Mouse (Mus musculus) myocyte (in vitro differentiated cells): Measurements from ENCODE around the gene Slc18a2.

Experiments
- CEBPB ChIP-seq: IDR thresholded peaks from 2 replicates; pipeline ENCODE4 v1.6.1; 2011; ENCODE audit warnings: mild to moderate bottlenecking, moderate library complexity; ENCODE audit not compliant: poor library complexity, insufficient read depth, severe bottlenecking
- E2F4 ChIP-seq: IDR thresholded peaks from one replicate; pipeline ENCODE4 v1.6.1; 2011; ENCODE audit warnings: mild to moderate bottlenecking, control low read depth, moderate library complexity; ENCODE audit not compliant: insufficient read depth
- MAX ChIP-seq: IDR thresholded peaks from one replicate; pipeline ENCODE4 v1.6.1; 2011; ENCODE audit warnings: low read depth, mild to moderate bottlenecking, control low read depth
- MYOD1 ChIP-seq, 3 experiments: IDR thresholded peaks; one replicate each; pipeline ENCODE4 v1.6.1; 2011; ENCODE audit warnings: control low read depth in 2 of 3, low read depth in 2 of 3, mild to moderate bottlenecking in 2 of 3, moderate library complexity in 1 of 3; ENCODE audit not compliant: insufficient read length in 2 of 3, control insufficient read depth in 1 of 3
- MYOG ChIP-seq, 3 experiments: IDR thresholded peaks; one replicate each; pipeline ENCODE4 v1.6.1; 2011; ENCODE audit warnings: control low read depth in 2 of 3, low read depth in 2 of 3, mild to moderate bottlenecking in 2 of 3; ENCODE audit not compliant: insufficient read length in 2 of 3, control insufficient read depth in 1 of 3, insufficient read depth in 1 of 3
- POLR2A ChIP-seq: IDR thresholded peaks from one replicate; pipeline ENCODE4 v1.6.1; 2011; ENCODE audit warnings: low read depth, mild to moderate bottlenecking, control low read depth, moderate library complexity; ENCODE audit not compliant: insufficient read length
- POLR2AphosphoS2 ChIP-seq: IDR thresholded peaks from one replicate; pipeline ENCODE4 v1.6.1; 2011; ENCODE audit warnings: low read depth, control low read depth; ENCODE audit not compliant: insufficient read length
- REST ChIP-seq: IDR thresholded peaks from one replicate; pipeline ENCODE4 v1.6.1; 2011; ENCODE audit warnings: mild to moderate bottlenecking, control low read depth, moderate library complexity; ENCODE audit not compliant: insufficient read depth, insufficient read length
- SRF ChIP-seq: IDR thresholded peaks from one replicate; pipeline ENCODE4 v1.6.1; 2011; ENCODE audit warnings: low read depth; ENCODE audit not compliant: control insufficient read depth, insufficient read length
- TCF12 ChIP-seq: IDR thresholded peaks from one replicate; pipeline ENCODE4 v1.6.1; 2011; ENCODE audit warnings: mild to moderate bottlenecking, control low read depth; ENCODE audit not compliant: poor library complexity, insufficient read depth, severe bottlenecking
- USF1 ChIP-seq: IDR thresholded peaks from one replicate; pipeline ENCODE4 v1.6.1; 2011; ENCODE audit warnings: low read depth, mild to moderate bottlenecking, control low read depth, moderate library complexity

DNA sequence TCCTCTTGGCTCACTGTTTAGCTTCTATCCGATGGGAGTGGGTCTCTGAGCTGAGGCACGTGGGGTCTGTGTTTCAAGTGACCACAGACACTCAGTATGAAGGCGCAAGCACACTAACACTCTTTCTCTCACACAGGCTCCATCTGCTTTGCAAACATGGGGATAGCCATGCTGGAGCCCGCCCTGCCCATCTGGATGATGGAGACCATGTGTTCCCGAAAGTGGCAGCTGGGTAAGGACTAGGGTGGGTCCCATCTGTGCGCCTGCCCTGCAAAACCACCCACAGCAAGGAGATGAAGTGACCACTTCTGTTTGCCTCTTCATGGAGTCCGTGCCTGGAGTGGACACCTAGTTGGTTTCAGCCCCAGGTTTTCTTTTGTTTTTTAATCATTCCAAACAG is 15.7 kb downstream of the Slc18a2 start:
- TF ChIP-seq CEBPB: no peak
- no peak for TF ChIP-seq REST
- no peak for TF ChIP-seq E2F4
- TF ChIP-seq POLR2A: no peak
- no peak for TF ChIP-seq MAX
- no peak for TF ChIP-seq MYOD1 (IDR thresholded peaks at IDR 0.05; ENCODE audit: control insufficient read depth in 1 of 3, insufficient read length in 2 of 3, low read depth in 2 of 3)
- no peak for TF ChIP-seq MYOG (IDR thresholded peaks at IDR 0.05; ENCODE audit: control insufficient read depth in 1 of 3, insufficient read depth in 1 of 3, insufficient read length in 2 of 3, low read depth in 2 of 3)
- TF ChIP-seq POLR2AphosphoS2: no peak
- TF ChIP-seq TCF12: no peak
- TF ChIP-seq SRF: no peak
- no peak for TF ChIP-seq USF1
